ENCODE assay signal across 12 mouse cellular contexts in the genomic region with DNA sequence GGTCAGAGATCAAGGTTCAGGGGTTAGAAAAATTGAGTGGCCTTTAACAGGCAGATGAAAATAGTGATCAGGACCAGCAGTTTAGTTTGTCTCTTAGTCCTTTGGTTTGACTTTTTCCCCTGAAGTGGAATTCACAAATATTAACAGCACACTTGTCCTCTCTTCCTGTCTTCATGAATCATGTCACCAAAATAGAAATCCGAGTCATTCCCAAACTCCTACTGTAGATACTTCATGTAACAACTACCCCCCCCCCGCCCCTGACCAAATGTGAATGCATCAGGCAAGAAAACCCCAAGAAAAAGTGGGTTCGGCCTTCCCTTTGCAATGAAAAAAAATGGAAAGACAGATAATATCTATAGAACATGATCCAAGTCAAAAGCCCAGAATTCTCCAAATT.
"Had no signal": no experiment of that assay in that cellular context is flagged by ENCODE, and none has a peak within 500 bp of the region (broad histone marks: within the 10 kb centered on the region; RNA-seq: fewer than 3 reads in every experiment).

No protein-coding gene starts in this region.

- H3K27me3 ChIP-seq: limb, embryonic 15.5 days; liver, embryonic 12.5 days; midbrain, embryonic 15.5 days; neural tube, embryonic 13.5 days had no signal

- DNase-seq: kidney, postnatal 36 days; layer of hippocampus, adult 9-11 months; layer of hippocampus, postnatal 36 days; lung, embryonic 14.5 days; lung, postnatal 10 days; lung, postnatal 4 days; thymus, postnatal 4 days had no signal

- H3K4me2 ChIP-seq: limb, embryonic 15.5 days; liver, embryonic 12.5 days; lung, embryonic 14.5 days; midbrain, embryonic 15.5 days; neural tube, embryonic 13.5 days had no signal

- H3K4me3 ChIP-seq: limb, embryonic 15.5 days; liver, embryonic 12.5 days; midbrain, embryonic 10.5 days; midbrain, embryonic 15.5 days; neural tube, embryonic 13.5 days had no signal

- H3K36me3 ChIP-seq: limb, embryonic 15.5 days; liver, embryonic 12.5 days; midbrain, embryonic 10.5 days; midbrain, embryonic 15.5 days; neural tube, embryonic 13.5 days had no signal
